Mouse (Mus musculus) forebrain, embryonic 10.5 days (tissue): ENCODE measurements at regions not wholly inside any gene's neighbourhood (a gene's known extent, or its start where the extent isn't known, plus 50 kb on each side); places are given as distances from the start of the nearest gene placed in this dataset.

ENCODE experiments used
- DNase-seq: peaks from one replicate; pipeline ENCODE4 v3.0.0-alpha.2; 2017; ENCODE audit warnings: low spot score; ENCODE audit errors: extremely low spot score
- H3K27ac ChIP-seq: fragments of 300-500 bp; sonication (generic); 2 replicates; pipeline ENCODE4 v1.5.1; 2016; ENCODE audit warnings: mild to moderate bottlenecking
- H3K27me3 ChIP-seq: fragments of 300-500 bp; sonication (generic); 2 replicates; pipeline ENCODE4 v1.6.1; 2016; ENCODE audit warnings: mild to moderate bottlenecking; ENCODE audit not compliant: poor library complexity, severe bottlenecking
- H3K36me3 ChIP-seq: fragments of 300-500 bp; sonication (generic); replicated peaks from 2 replicates; pipeline ENCODE4 v1.6.1; 2016; ENCODE audit warnings: mild to moderate bottlenecking, moderate library complexity
- H3K4me1 ChIP-seq: fragments of 300-500 bp; sonication (generic); 2 replicates; pipeline ENCODE4 v1.6.1; 2016
- H3K4me3 ChIP-seq: fragments of 300-500 bp; sonication (generic); 2 replicates; pipeline ENCODE4 v1.5.1; 2016; ENCODE audit warnings: mild to moderate bottlenecking, moderate library complexity
- H3K9me3 ChIP-seq: fragments of 300-500 bp; sonication (generic); 2 replicates; pipeline ENCODE4 v1.6.1; 2016; ENCODE audit warnings: mild to moderate bottlenecking, moderate library complexity
- WGBS: fragments of 180-500 bp; shearing (Covaris S2); methylation state at CpG from one replicate; pipeline ENCODE4 v1.1.7; 2016; 5-methylcytosine and 5-hydroxymethylcytosine counted together

- H3K36me3 ChIP-seq, result no peaks in the 10 kb centered on the region
- H3K4me1 ChIP-seq, result peaks cover 59% of the 10 kb centered on the region
- H3K27ac ChIP-seq, result no peak overlapping the region
- peaks cover 96% of the 10 kb centered on the region for H3K27me3 ChIP-seq
- H3K4me3 ChIP-seq, result no peak overlapping the region
- H3K9me3 ChIP-seq, result no peaks in the 10 kb centered on the region
- 76% methylated on average over 7 of the region's 7 CpGs for WGBS
- DNase-seq, result no peak
Observed at GRCm38 (mm10) chr4:148747315-148747644, 56.9 kb upstream of the Casz1 start.

DNA sequence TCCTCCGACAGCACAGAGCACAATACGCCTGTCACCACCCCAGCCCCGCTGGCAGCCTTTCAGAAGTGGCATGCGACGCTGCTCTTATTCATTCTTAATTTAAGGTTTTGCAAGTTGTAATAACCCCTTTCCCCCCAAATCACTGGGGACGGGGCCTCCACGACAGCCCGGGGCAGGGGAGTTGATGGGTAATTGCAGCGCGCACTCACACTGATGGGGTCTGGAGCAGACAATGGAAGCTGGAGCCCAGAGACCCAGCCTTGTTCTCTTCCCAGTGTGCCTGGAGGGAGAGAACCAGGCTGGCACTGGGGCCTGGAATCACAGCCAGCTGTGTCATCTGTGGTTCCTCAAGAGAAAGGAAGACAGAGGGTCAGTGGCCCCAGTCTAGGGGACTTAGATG lies 54.2 kb upstream of the Casz1 start:
- no peaks in the 10 kb centered on the region for H3K36me3 ChIP-seq
- H3K4me3 ChIP-seq, result no peak overlapping the region
- 79% methylated on average over 10 of the region's 10 CpGs for WGBS
- no peak for DNase-seq
- H3K9me3 ChIP-seq, result no peaks in the 10 kb centered on the region
- peaks cover 78% of the 10 kb centered on the region for H3K27me3 ChIP-seq
- peaks cover 55% of the 10 kb centered on the region for H3K4me1 ChIP-seq
- no peak overlapping the region for H3K27ac ChIP-seq

GRCm38 (mm10) chr4:148751591-148751990 lies 52.6 kb upstream of the Casz1 start:
- Histone ChIP-seq H3K9me3 (no peaks in the 10 kb centered on the region), H3K4me3 (no peak overlapping the region), H3K27me3 (peaks cover 63% of the 10 kb centered on the region), H3K4me1 (peaks cover 40% of the 10 kb centered on the region), H3K36me3 (no peaks in the 10 kb centered on the region), H3K27ac (no peak overlapping the region)
- no peak for DNase-seq
- WGBS, result 75% methylated on average over 7 of the region's 7 CpGs

- peaks cover 54% of the 10 kb centered on the region for H3K27me3 ChIP-seq
- DNase-seq, result no peak
Observed at GRCm38 (mm10) chr4:148752360-148753093, 51.7 kb upstream of the Casz1 start.

DNA sequence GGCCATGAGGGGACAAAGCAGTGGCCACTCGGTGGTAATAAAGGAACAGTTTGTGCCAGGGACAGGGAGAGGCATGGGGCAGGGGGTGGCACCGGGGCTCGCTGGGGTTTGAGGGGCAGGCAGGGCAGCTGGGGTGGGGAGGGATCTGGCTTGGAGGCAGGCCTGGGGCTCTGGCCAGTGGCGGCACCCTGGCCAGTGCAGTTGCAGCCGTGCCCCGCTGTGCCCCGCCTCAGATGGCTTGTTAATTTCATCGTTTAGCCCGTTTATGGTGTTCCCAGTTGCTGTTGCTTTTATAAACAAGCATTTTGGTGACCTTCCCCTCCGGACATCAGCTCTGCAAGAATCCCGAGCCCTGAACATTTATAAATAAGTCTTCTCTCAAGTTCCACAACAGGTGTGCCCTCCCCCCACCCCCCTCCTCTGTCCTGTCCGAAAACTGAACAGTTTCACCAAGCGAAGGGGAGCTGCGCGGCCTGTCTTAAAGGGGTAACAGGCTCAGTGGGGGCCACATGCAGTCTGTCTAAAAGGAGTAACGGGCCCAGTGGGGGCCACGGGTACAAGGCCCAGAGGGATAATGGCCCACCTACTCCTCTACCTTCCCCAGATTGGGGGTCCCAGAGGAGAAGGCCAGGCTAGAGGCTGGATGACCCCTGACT lies 51.0 kb upstream of the Casz1 start:
- Histone ChIP-seq H3K4me3 (no peak overlapping the region), H3K27ac (peak overlapping the region; percentile 40; the same call in 1 of the 2 replicates), H3K36me3 (no peaks in the 10 kb centered on the region), H3K9me3 (no peaks in the 10 kb centered on the region), H3K27me3 (peaks cover 46% of the 10 kb centered on the region), H3K4me1 (peaks cover 30% of the 10 kb centered on the region)
- WGBS, result 76% methylated on average over 17 of the region's 17 CpGs
- no peak for DNase-seq

More at GRCm38 (mm10) chr4:148752360-148753093, 51.7 kb upstream of the Casz1 start:
- whole genome bisulfite sequencing, result 89% methylated on average over 14 of the region's 14 CpGs
- Histone ChIP-seq H3K36me3 (no peaks in the 10 kb centered on the region), H3K4me3 (no peak overlapping the region), H3K27ac (peak overlapping the region; percentile 40), H3K9me3 (no peaks in the 10 kb centered on the region), H3K4me1 (peaks cover 30% of the 10 kb centered on the region)

- Histone ChIP-seq H3K4me1 (peaks cover 32% of the 10 kb centered on the region), H3K27me3 (peaks cover 40% of the 10 kb centered on the region), H3K9me3 (no peaks in the 10 kb centered on the region), H3K4me3 (no peak overlapping the region), H3K27ac (0 out of 2 replicates have a peak overlapping the region, but pooled peaks have one; percentile 12), H3K36me3 (no peaks in the 10 kb centered on the region)
- WGBS, result 76% methylated on average over 8 of the region's 8 CpGs
- DNase-seq, result no peak
Observed at GRCm38 (mm10) chr4:148753849-148754248, 50.4 kb upstream of the Casz1 start.
